Mouse (Mus musculus) thymus, adult 2 months (tissue): ENCODE results near the gene Them4.

Experiments used
- CTCF ChIP-seq: fragments of 200-500 bp; IDR thresholded peaks from 2 replicates; pipeline ENCODE4 v1.5.1; 2012; ENCODE audit warnings: mild to moderate bottlenecking, control low read depth, low read length, moderate library complexity, borderline replicate concordance; ENCODE audit not compliant: control insufficient read depth, poor library complexity, insufficient read depth; ENCODE audit errors: extremely low read depth
- POLR2A ChIP-seq: fragments of 200-500 bp; IDR thresholded peaks from 2 replicates; pipeline ENCODE4 v1.6.1; 2012; ENCODE audit warnings: mild to moderate bottlenecking, low read length, control low read depth, moderate library complexity; ENCODE audit not compliant: control insufficient read depth, poor library complexity, insufficient read depth; ENCODE audit errors: extremely low read depth

DNA sequence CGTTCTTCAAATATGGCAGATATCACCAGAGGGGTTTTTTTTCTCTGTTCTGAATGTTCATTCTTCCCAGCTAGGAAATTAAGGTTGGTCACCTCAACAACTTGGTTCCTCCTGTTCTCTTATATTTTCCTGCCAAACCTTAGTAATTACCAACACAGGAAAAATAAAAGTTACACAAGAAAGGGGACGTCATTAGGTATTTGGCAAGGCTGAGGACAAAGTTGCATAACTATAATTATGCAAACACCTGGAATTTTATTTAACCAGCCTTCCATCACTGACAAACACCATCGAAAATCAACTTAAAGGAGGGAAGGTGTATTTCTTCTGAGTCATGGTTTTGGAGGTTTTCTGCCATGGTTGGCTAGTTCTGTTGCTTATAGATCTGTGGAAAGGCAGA lies 28.6 kb downstream of the Them4 start:
- TF ChIP-seq CTCF (no peak), POLR2A (no peak)
